Mouse (Mus musculus) liver (tissue): Measurements from ENCODE around the gene Gm3646.

ENCODE experiments used
- DNase-seq: peaks from one replicate; pipeline ENCODE4 v3.0.0-alpha.2; 2020; ENCODE audit warnings: mixed read lengths

Gene Gm3646

GRCm38 (mm10) chr1:39805243-39805979, at the start of gene Gm3646:
Gm3646 (minus strand) TSS chr1:39805332.
- no peak for DNase-seq

GRCm38 (mm10) chr1:39847066-39847465, 41.9 kb upstream of the Gm3646 start:
- no peak for DNase-seq

- no peak for DNase-seq
These were observed 41.0 kb upstream of the Gm3646 start for GRCm38 (mm10) chr1:39846031-39846550.

- DNase-seq: no peak
These were observed 38.2 kb upstream of the Gm3646 start for GRCm38 (mm10) chr1:39843328-39843727.

GRCm38 (mm10) chr1:39842218-39843007, 37.3 kb upstream of the Gm3646 start:
- DNase-seq: peak; percentile 34

- no peak for DNase-seq
These were observed 35.7 kb upstream of the Gm3646 start for GRCm38 (mm10) chr1:39840856-39841255.

GRCm38 (mm10) chr1:39839838-39840237, 34.7 kb upstream of the Gm3646 start:
- peak; percentile 34 for DNase-seq

- DNase-seq: peak; percentile 17
These were observed 34.1 kb upstream of the Gm3646 start for GRCm38 (mm10) chr1:39839217-39839616.

GRCm38 (mm10) chr1:39838487-39839169, 33.5 kb upstream of the Gm3646 start:
- no peak for DNase-seq

- no peak for DNase-seq
These were observed 26.5 kb upstream of the Gm3646 start for GRCm38 (mm10) chr1:39831594-39832039.

GRCm38 (mm10) chr1:39830786-39831593, 25.9 kb upstream of the Gm3646 start:
- DNase-seq: no peak

GRCm38 (mm10) chr1:39824902-39825301, 19.8 kb upstream of the Gm3646 start:
- DNase-seq: no peak

GRCm38 (mm10) chr1:39824240-39824639, 19.1 kb upstream of the Gm3646 start:
- DNase-seq: no peak

GRCm38 (mm10) chr1:39819596-39819995, 14.5 kb upstream of the Gm3646 start:
- no peak for DNase-seq

GRCm38 (mm10) chr1:39815766-39816165, 10.6 kb upstream of the Gm3646 start:
- no peak for DNase-seq

GRCm38 (mm10) chr1:39813067-39813466, 7.9 kb upstream of the Gm3646 start:
- DNase-seq: peak; percentile 22

- no peak for DNase-seq
These were observed 343 bp downstream of the Gm3646 start for GRCm38 (mm10) chr1:39804789-39805188.

- DNase-seq: no peak
These were observed 2.2 kb downstream of the Gm3646 start for GRCm38 (mm10) chr1:39802946-39803345.

- no peak for DNase-seq
These were observed 7.6 kb downstream of the Gm3646 start for GRCm38 (mm10) chr1:39797496-39797895.

GRCm38 (mm10) chr1:39796765-39797164, 8.4 kb downstream of the Gm3646 start:
- DNase-seq: no peak

- DNase-seq: no peak
These were observed 20.5 kb downstream of the Gm3646 start for GRCm38 (mm10) chr1:39784632-39785031.

GRCm38 (mm10) chr1:39781835-39782234, 23.3 kb downstream of the Gm3646 start:
- DNase-seq: no peak
